Mouse (Mus musculus): ENCODE results near the gene Arhgap4.
A peak's percentile ranks its signal among the peaks of the same experiment; 100 is the strongest.

GRCm38 (mm10) chrX:73969729-73970128 is 48.1 kb upstream of the Arhgap4 start:
- TF ChIP-seq CTCF (IDR thresholded peaks at IDR 0.05; ENCODE audit: low read depth): no peak
- peak; percentile 80 for TF ChIP-seq EP300 (IDR thresholded peaks at IDR 0.05; ENCODE audit: low read depth)
